Mouse (Mus musculus) induced T-regulatory cell, adult 2 months (primary cell): ENCODE results near the gene Adsl.

Experiments
- DNase-seq: peaks from one replicate; pipeline ENCODE4 v3.0.0-alpha.2; 2012; ENCODE audit warnings: low read depth

The Adsl gene

DNA sequence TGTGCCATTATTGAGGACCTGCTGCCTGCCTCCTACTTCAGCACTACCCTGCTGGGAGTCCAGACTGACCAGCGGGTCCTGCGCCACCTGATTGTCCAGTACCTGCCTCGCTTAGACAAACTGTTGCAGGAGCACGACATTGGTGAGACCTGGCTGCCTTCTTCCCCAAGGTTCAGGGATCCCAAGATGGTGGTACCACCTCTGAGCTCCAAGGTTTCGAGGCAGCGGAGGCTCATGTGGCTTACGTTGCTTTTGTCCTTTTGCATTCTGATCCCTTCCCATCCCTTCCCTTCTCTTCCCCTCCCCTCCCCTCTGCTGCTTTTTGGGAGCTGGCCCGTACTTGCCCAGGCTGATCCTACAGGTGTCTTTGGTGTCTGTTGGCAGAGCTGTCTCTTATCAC, 59.6 kb downstream of the Adsl start:
- no peak for DNase-seq

DNA sequence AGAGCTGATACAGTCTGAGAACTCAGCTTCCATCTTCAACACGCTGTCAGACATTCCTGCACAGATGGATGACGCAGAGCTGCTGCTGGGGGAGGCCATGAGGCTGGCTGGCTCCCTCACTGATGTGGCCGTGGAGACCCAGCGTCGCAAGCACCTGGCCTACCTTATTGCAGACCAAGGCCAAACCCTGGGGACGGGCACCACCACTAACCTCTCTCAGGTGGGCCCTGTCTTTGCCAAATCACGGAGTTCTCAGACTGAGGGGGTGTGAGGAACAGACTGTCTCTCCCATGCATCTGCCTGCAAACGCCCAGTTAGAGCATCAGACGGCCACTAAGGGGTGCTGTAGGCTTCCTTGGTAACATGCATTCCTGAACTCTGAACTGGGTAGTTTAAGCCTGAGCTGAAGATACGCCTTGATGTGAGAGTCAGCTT, 60.4 kb downstream of the Adsl start:
- DNase-seq, result peak; percentile 55

DNA sequence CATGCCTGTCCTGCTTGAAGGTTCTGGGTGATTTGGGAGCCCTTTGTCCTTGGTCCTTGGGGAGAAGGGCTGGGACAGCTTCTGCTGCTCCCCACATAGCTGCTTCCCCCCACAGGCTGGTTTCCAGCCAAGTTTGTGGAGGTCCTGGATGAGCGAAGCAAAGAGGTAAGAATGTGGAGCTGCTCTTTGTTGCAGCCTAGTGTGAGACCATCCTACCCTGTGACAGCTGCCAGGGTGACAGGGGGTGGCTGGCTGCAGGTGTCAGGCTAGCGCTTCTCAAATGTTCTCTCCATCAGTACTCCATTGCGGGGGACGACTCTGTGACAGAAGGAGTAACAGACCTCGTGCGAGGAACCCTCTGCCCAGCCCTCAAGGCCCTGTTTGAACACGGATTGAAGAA, 61.8 kb downstream of the Adsl start:
- DNase-seq, result no peak

DNA sequence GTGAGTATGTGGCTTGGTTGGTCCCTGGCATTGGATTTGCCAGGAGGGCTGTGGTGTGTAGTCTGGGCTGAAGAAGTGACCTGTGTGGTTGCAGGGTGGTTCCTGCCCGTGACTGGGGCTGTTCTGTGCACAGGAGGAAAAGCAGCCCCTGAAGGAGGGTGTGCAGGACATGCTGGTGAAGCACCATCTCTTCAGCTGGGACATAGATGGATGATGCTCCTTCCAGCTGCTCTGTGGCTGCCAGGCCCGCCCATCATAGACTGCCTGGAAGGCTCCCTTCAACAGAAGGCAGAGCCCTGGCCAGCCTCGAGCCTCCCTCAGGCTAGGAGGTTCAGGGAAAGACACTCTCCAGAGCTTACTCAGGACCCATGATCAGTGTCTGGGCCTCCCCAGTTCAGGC, 63.2 kb downstream of the Adsl start:
- no peak for DNase-seq

DNA sequence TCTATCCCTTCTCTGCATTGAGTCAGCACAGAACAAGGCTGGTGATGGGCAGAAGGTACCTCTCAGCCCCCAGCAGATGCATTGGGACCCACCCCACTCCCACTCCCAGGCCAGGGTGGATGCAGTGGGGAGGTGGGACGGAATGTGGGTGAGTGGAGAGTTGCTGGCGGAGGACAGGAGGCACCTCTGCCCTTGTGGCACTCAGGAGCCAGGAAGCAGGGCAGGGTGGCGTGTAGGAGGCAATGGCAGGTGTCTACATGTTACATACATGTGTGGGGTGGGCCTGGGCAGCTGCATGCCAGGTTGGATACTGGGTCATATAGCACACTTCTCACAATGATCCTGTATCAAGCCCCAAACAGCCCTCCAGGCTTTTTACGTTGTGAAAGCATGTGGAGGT, 64.1 kb downstream of the Adsl start:
- DNase-seq, result no peak

DNA sequence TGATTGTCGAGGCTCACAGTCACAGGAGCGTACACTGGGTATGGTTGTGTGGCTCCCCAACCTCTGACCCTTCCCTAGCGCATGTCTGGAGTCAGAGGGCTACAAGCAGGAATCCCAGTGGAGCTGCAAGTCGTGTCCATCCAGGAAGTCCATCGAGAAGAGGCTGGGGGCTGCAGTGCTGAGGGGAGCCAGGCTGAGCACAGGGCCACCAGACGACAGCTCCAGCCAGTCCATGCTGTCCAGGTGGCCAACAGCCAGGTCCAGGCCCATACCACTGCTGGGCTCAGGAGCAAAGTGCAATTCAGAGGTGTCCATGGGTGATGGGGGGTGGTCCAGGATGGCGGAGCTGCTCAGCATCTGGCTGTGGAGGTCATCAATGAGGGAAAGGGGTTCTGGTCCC, 64.9 kb downstream of the Adsl start:
- DNase-seq, result no peak

DNA sequence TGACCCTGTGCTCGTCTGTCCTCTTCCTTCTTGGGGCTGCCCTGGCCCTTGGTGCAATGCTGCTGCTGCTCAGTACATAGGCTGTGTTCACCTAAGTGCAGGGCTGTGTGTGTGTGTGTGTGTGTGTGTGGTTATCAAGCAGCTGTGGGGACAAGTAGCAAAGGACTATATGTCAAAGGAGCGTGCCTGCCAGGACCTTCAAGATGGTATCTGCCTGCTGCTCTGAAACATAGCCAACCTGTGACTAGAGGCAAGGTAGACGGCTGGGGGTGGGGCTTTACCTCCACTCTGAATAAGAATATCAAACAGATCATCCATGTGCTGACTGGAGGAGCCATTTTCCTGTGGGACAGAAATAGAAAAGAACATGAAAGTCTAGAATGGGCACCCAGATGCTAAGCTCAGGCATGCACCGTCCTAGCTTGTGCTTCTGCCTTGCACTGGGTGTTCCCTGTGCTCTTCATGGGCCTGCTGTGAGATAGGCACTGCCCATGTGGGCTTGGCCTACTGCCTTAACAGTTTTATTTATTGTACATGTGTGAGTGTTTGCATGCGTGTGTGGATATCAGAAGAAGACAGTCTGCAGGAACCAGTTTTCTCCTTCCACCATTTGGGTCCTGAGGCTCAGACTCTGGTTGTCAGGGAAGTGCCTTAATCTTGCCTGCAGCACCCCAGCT, 66.9 kb downstream of the Adsl start:
- DNase-seq, result no peak

DNA sequence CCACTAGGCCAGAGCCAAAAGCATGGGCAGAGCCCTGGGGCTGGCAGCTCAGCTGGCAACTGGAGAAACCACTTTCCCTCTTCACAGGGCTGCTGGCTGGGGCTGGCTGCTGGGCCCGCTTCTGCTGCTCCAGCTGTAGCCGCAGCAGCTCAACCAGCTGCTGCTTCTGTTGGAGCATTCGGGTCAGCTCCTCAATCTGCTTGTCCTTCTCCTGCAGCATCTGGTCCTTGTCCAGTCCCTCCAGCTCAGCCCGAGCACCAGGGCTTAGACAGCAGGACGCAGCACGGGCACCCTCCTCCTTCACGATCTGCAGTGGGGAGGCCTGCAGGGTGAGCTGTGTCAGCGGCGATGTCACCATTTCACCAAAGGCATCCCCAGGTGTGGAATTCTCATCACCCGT, 68.2 kb downstream of the Adsl start:
- DNase-seq, result no peak

DNA sequence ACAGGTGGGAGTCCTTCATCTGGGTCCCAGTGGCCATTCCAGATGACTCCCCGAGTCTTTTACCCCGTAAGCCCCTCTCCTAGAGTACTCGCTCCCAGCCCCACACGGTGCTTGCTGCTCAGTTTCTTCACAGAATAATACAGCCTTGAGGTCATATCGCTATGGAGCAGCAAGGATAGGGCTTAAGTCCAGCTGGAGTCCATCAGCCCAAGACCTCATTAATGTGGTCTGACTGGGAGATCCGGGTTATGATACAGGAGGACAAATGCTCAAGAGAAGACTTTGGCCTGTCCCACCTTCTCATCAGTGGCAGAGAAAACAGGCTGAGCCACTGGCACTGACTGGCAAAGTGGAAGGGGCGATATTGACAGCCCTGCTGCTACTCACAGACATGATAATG, 69.0 kb downstream of the Adsl start:
- DNase-seq, result no peak
